Mouse (Mus musculus): ENCODE data around the gene D16Ertd472e. TPM values are rescaled to one million over a fixed set of nuclear protein-coding genes. Genes with fewer than 3 reads are reported as not detected.

D16Ertd472e gene
- polyA plus RNA-seq, 1 experiment from 2014 or later, result 0.72 TPM

DNA sequence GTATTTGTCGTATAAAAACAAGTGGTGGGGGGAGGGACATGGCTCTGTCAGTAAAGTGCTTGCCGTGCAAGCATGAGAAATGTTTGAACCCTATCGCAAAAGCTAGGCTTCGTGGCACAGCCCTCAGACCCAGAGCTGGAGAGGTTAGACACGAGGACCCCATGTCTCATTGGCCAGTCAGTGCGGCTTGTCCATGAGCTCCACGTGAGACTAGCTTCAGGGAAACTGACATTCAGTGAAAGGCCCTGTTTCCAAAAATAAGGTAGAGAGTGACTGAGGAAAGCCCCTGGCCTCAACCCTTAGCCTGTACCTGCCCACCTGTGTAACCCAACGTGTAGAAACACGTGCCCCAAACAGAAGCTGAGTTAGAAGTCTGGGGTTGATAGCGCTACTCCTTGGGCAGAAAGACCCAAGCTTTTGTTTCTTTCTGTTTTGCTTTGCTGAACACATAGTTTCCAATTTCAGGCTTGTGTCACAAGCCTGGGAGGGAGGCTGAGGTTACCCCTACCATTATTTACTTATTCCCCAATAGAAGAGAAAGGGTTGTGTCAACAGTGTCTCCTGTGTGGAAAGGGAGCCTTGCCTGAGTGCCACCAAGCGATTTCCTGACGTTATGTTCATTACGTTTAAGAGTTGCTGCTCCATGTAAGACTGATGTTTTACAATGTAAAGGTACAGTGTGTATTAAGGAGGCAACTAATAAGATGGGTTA is 12.2 kb downstream of the D16Ertd472e start:
- in situ Hi-C loops (cut with MboI; ENCODE audit: low pct_unique_long_range_greater_than_20kb), result no loop called here
- DNase-seq (ENCODE audit: low read depth, low spot score), result no peak
- TF ChIP-seq CTCF (IDR thresholded peaks at IDR 0.05), result no peak
- CTCF ChIA-PET, result interaction anchor here (1.0 to 1.8 kb wide), 3 partner anchors 8 to 15 kb away, joined by 3 to 5 read pairs (median 3); no protein-coding TSS in a partner anchor
- H3K27me3 ChIP-seq, result no peaks in the 10 kb centered on the region
- POLR2A ChIA-PET, result no interaction called here
- ATAC-seq, result no peak

DNA sequence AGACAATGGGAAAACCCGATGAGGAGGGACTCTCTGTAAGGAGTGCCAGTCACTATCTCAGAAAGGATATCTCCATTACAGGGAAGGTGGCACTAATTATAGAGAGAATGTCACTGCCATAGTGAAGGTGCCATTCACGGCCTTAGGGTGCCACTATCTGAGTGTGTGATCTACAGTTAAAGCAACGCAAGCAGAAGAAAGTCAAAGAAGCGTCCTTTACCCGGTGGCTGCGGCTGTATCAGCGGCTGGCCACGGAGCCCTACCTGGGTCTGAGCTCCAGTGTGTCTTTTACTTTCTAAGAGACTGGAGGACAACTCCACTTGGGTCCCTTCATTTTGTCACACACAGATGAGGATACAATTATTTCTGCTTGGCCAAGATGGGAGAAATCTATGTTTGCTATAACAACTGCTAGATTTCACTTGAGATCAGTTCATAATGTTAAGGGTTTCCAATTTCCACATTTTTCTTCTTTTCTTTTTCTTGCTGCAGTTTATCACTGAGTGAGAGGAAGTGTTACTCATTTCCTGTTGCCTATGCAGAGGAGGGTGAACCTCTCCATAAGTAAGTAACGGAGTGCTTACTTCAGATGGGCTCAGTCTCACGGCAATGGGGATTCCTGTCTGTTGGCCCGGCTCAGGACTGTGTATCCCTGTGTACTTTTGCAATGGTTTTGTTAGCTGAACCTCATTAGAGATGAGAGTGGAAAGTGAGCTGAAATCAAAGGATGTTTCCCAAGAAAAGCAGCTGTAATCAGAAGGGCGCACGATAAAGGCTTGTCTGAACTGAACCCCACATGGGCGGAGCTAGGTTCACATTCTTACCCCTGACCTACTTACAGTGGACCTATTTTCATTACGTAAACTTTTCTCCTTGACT is 13.2 kb downstream of the D16Ertd472e start:
- no peak for TF ChIP-seq CTCF (IDR thresholded peaks at IDR 0.05)
- no peaks in the 10 kb centered on the region for H3K27me3 ChIP-seq
- in situ Hi-C loops (cut with MboI; ENCODE audit: low pct_unique_long_range_greater_than_20kb), result no loop called here
- DNase-seq (ENCODE audit: low read depth, low spot score), result no peak
- ATAC-seq, result no peak
- ChIA-PET CTCF (interaction anchor here (1.1 to 1.8 kb wide), 2 partner anchors 9 to 12 kb away, joined by 3 to 5 read pairs; no protein-coding TSS in a partner anchor), POLR2A (no interaction called here)

DNA sequence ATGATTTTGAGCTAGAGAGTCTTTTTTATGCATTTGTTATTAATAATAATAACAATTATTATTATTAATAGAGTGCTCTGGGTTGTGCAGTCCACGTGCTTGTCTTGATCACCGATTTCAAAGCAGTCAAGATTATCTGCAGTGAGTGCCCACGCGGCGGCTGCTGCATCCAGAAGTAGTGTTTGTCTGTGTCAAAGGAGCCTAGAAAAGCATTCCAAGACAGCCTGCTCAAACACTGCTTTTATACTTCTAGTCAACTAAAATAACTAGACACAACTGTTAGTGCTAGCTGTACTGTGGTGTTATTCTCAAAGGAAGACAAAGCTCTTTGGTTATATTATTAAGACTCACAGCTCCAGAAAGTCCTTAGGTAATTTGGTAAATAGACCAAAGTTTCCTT is 15.9 kb downstream of the D16Ertd472e start:
- TF ChIP-seq CTCF (IDR thresholded peaks at IDR 0.05), result no peak
- DNase-seq (ENCODE audit: low read depth, low spot score) (no peak), ATAC-seq (no peak)
- POLR2A ChIA-PET, result no interaction called here
- CTCF ChIA-PET, result interaction anchor here (1.0 to 1.6 kb wide), 2 partner anchors 9 to 75 kb away, joined by 3 read pairs; no protein-coding TSS in a partner anchor
- in situ Hi-C loops (cut with MboI; ENCODE audit: low pct_unique_long_range_greater_than_20kb), result no loop called here
- no peaks in the 10 kb centered on the region for H3K27me3 ChIP-seq

DNA sequence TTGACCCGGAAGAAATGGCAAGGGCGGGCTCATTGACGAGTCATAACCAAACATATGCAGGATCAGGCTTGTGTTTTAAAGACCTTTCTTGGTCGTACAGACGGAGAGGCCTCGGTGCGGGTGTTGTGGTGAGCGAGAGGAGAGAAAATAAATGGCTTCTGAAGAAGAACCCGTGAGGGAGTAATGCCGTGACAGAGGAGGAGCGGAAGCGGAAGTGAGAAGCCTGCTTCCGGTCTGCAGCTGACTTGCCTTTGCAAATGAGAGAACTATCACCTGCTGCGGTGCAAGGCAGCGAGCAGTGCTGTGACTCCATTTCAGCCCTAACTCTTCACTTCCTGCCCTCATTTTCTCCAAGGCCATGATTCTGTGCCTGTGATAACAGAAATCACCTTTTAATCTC is 16.4 kb downstream of the D16Ertd472e start:
- CTCF ChIA-PET, result interaction anchor here (1.6 kb wide), 1 partner anchor 9 kb away, joined by 3 read pairs; no protein-coding TSS in a partner anchor
- DNase-seq (ENCODE audit: low read depth, low spot score) (no peak), ATAC-seq (no peak)
- no peaks in the 10 kb centered on the region for H3K27me3 ChIP-seq
- TF ChIP-seq CTCF (IDR thresholded peaks at IDR 0.05), result no peak
- in situ Hi-C loops (cut with MboI; ENCODE audit: low pct_unique_long_range_greater_than_20kb), result no loop called here
- POLR2A ChIA-PET, result interaction anchor here (0.5 kb wide), 1 partner anchor 268 kb away, joined by 4 read pairs; no protein-coding TSS in a partner anchor

DNA sequence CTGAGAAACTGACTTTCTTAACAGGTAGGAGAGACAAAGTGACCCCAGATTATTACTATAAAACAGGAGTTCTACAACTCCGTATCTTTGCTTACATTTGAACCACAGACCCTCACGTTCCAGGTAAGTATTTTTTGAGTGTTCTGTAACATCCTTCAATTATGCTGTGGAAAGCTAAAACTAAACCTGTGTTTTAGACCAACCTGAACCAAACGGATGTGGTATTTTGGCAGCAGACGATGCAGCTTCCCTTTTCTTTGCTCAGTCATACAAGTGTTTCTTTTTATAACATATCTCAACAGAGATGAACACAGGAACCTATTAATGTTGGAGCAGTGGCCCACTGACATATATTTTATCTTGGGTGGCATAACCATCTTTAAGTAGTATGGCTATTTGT is 18.9 kb downstream of the D16Ertd472e start:
- no peak for TF ChIP-seq CTCF (IDR thresholded peaks at IDR 0.05)
- POLR2A ChIA-PET, result no interaction called here
- in situ Hi-C loops (cut with MboI; ENCODE audit: low pct_unique_long_range_greater_than_20kb), result no loop called here
- ATAC-seq (no peak), DNase-seq (ENCODE audit: low read depth, low spot score) (no peak)
- CTCF ChIA-PET, result interaction anchor here (1.5 kb wide), 1 partner anchor 21 kb away, joined by 3 read pairs; no protein-coding TSS in a partner anchor
- H3K27me3 ChIP-seq, result no peaks in the 10 kb centered on the region

DNA sequence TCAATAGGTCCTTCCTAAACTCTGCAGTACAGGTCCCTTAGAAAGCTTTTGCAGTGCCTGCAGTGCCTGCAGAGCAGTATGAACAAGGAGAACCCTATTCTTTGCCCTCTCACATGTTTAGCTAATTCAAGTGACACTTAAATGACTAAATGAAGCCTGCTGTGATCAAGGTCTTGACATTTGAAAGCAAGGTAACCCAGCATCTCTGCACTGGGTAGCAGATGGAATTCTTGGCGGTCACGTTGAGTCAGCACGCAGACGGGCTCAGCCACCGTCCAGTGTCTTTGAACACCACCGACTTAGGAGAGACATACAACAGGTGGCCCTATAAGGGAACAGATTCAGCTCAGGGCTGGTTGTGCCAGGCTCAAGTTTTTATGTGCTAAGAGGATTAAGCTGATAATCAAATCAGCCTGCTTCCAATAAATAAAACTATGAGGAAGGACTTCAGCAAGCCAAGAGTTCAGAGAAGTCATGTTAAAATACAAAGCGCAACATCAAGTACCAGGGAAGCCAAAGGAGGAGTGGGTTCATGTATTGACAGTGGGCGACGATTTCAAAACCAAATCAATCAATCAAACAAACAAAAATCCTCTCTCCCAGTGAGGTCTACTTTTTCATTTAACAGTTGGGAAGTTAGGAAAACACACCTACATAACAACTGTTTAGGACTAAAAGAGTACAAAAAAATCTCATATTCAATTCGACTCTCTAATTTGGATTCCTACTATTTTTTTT is 21.4 kb downstream of the D16Ertd472e start:
- no peak for DNase-seq (ENCODE audit: low read depth, low spot score)
- POLR2A ChIA-PET, result no interaction called here

DNA sequence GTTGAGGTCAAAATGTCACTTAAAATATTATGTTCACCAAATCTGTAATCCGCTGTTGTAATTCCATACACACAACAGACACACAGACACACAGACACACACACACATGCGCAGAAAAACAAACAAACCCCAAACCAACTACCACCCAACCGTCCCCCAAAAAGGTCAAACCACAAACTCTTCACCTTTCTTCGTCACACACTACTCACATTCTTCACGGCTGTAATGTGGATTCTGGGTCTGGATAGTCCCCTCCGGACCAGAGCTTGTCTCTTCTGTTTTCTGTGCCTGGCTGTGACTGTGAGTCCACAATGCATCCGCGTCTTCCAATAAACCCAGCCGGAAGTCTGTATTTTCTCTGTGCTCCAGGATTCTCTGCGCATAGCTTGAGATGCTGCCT is 29.1 kb downstream of the D16Ertd472e start:
- ATAC-seq, result no peak
- in situ Hi-C loops (cut with MboI; ENCODE audit: low pct_unique_long_range_greater_than_20kb), result no loop called here
- DNase-seq (ENCODE audit: low read depth, low spot score), result no peak
- CTCF ChIA-PET, result no interaction called here
- no peaks in the 10 kb centered on the region for H3K27me3 ChIP-seq
- TF ChIP-seq CTCF (IDR thresholded peaks at IDR 0.05), result no peak
- POLR2A ChIA-PET, result no interaction called here

More for the DNA sequence above, 21.4 kb downstream of the D16Ertd472e start:
- no peak for ATAC-seq
- CTCF ChIA-PET, result no interaction called here
- TF ChIP-seq CTCF (IDR thresholded peaks at IDR 0.05), result no peak
- no peaks in the 10 kb centered on the region for H3K27me3 ChIP-seq
- in situ Hi-C loops (cut with MboI; ENCODE audit: low pct_unique_long_range_greater_than_20kb), result no loop called here

DNA sequence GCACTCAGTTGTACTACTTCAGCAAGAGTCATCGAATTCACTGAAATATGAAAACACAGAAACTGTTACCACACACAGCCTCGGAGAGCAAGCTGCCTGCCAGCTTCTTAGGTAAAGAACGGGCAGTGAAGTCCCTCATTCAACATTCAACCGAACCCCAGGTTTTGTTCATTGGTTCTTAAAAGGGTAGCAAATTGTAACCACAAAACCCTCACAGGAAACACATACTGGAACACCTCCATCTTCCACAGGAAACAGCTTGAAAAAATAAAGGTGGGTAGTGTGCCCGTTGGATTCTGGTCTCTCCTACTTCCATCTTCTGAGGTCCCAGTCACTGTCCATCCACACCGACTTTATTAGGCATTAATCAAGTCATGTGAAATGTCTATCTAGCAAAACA is 30.0 kb downstream of the D16Ertd472e start:
- POLR2A ChIA-PET, result no interaction called here
- ATAC-seq (no peak), DNase-seq (ENCODE audit: low read depth, low spot score) (no peak)
- TF ChIP-seq CTCF (IDR thresholded peaks at IDR 0.05), result no peak
- in situ Hi-C loops (cut with MboI; ENCODE audit: low pct_unique_long_range_greater_than_20kb), result no loop called here
- CTCF ChIA-PET, result no interaction called here
- H3K27me3 ChIP-seq, result no peaks in the 10 kb centered on the region

DNA sequence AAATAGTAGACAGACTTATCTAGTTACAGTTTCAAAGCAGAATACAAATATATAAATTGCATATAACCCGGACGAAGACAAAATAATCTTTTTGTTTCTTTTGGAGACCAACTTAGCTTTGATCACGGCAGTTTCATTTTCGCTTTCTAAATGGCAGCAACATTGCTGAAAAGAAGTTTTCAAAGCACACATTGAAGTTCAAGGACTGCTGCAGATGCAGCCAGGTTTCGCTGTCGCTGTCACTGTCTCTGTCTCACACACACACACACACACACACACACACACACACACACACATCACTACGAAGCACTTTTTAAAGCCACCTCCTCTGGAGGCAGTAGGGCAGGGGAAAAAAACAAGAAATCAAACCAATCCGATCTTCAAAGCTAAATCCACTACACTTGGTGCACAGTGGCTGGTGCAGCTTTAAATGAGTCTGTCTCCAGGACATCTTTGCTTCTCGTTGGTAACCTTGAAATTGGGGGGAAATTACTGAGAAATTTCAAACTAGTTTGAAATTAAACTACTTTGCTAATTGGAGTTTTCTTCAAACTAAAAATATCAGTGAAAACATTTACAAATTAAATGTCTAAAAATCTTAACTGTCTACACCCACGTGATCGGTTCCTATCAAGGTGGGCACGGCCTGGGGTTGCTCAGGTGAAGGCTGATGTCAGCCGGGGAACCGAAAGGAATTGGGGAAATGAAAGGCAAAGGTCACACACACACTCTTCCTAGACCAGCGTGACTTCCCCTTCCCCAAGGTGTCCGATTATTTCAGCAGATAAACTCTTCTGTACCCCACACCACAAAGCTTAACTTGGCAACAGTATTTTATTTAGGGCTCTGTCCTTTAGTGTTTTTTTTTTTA is 35.9 kb downstream of the D16Ertd472e start:
- in situ Hi-C loops (cut with MboI; ENCODE audit: low pct_unique_long_range_greater_than_20kb), result no loop called here
- no peak for DNase-seq (ENCODE audit: low read depth, low spot score)
- POLR2A ChIA-PET, result no interaction called here
- CTCF ChIA-PET, result interaction anchor here (1.7 kb wide), 1 partner anchor 10 kb away, joined by 4 read pairs; no protein-coding TSS in a partner anchor
- H3K27me3 ChIP-seq, result no peaks in the 10 kb centered on the region
- no peak for TF ChIP-seq CTCF (IDR thresholded peaks at IDR 0.05)
- no peak for ATAC-seq

All from Patski (cell line).